In genomic region chr2:113058116-113058515, GRCm38 (mm10) we compare ENCODE assay signal across 21 mouse cellular contexts.
DNase-seq lines count a peak whose midpoint lies in the region; ATAC-seq and TF ChIP-seq lines count a peak whose summit lies in the region.
"Had no signal": no experiment of that assay in that cellular context is flagged by ENCODE, and none has a peak within 500 bp of the region (broad histone marks: within the 10 kb centered on the region; RNA-seq: fewer than 3 reads in every experiment).

No protein-coding gene starts in this region.

- no peak for TF ChIP-seq CTCF in lung, postnatal 0 days (IDR thresholded peaks at IDR 0.05)

- H3K4me3 ChIP-seq in forebrain, embryonic 15.5 days = no peak overlapping the region
- no peak overlapping the region for H3K4me3 ChIP-seq in forebrain, embryonic 10.5 days
- H3K4me3 ChIP-seq in lung, postnatal 0 days (ENCODE audit: low read depth, low read length) = no peak overlapping the region
- no peak overlapping the region for H3K4me3 ChIP-seq in myocyte
- H3K4me3 ChIP-seq: heart, embryonic 12.5 days; hindbrain, embryonic 15.5 days had no signal

- H3K27me3 ChIP-seq in forebrain, embryonic 15.5 days = no peaks in the 10 kb centered on the region
- no peaks in the 10 kb centered on the region for H3K27me3 ChIP-seq in forebrain, embryonic 10.5 days (ENCODE audit: poor library complexity, severe bottlenecking)
- H3K27me3 ChIP-seq in lung, postnatal 0 days (replicated peaks; ENCODE audit: insufficient read depth, low read length) = no peaks in the 10 kb centered on the region
- H3K27me3 ChIP-seq in myocyte (ENCODE audit: control insufficient read depth, insufficient read depth, insufficient read length) = no peaks in the 10 kb centered on the region
- H3K27me3 ChIP-seq: heart, embryonic 12.5 days; hindbrain, embryonic 15.5 days had no signal

- H3K79me2 ChIP-seq in myocyte (ENCODE audit: control insufficient read depth, insufficient read depth) = no peaks in the 10 kb centered on the region

- TF ChIP-seq EP300 in lung, postnatal 0 days (IDR thresholded peaks at IDR 0.05) = 0 out of 2 replicates have a peak, but pooled peaks have one; percentile 12

- ATAC-seq in forebrain, embryonic 15.5 days (replicated peaks) = peak; percentile 52; the same call in 1 of the 2 replicates
- ATAC-seq in lung, postnatal 0 days = peak; percentile 48
- ATAC-seq: CD4-positive, CD25-positive, alpha-beta regulatory T cell, adult 4 months; intestine, embryonic 16.5 days had no signal

- no peak overlapping the region for H3ac ChIP-seq in myocyte (ENCODE audit: control insufficient read depth, insufficient read length)

- TF ChIP-seq POLR2A in myocyte (IDR thresholded peaks at IDR 0.05; ENCODE audit: insufficient read length, low read depth) = no peak

- H3K4me2 ChIP-seq in forebrain, embryonic 15.5 days (replicated peaks) = no peak overlapping the region
- H3K4me2 ChIP-seq in lung, postnatal 0 days (replicated peaks; ENCODE audit: low read depth, low read length) = no peak overlapping the region
- peak overlapping the region; percentile 61 for H3K4me2 ChIP-seq in myocyte (ENCODE audit: low read depth)
- H3K4me2 ChIP-seq: heart, embryonic 12.5 days; hindbrain, embryonic 15.5 days had no signal

- WGBS in forebrain, embryonic 15.5 days = 60% methylated on average over 3 of the region's 3 CpGs
- WGBS in forebrain, embryonic 10.5 days = 75% methylated on average over 3 of the region's 3 CpGs
- WGBS in lung, postnatal 0 days = 48% methylated on average over 3 of the region's 3 CpGs

- DNase-seq in forebrain, embryonic 10.5 days (ENCODE audit: extremely low spot score, low spot score) = no peak
- peak; percentile 63 for DNase-seq in lung, postnatal 0 days (ENCODE audit: low spot score)
- no peak for DNase-seq in lung, postnatal 10 days
- peak; percentile 18 for DNase-seq in brain, embryonic 18.5 days (ENCODE audit: low read depth, low spot score)
- DNase-seq in gastrocnemius, postnatal 10 days = no peak
- DNase-seq in layer of hippocampus, adult 8-10 months (ENCODE audit: low spot score in 2 of 2) = no peak
- DNase-seq: adrenal gland, adult 8-10 months; adrenal gland, postnatal 36 days; B cell, adult 2 months; cerebellum, adult 18-20 months; cerebellum, adult 9-11 months; cerebellum, postnatal 36 days; gastrocnemius, postnatal 14 days; heart, postnatal 36 days had no signal

- no peak overlapping the region for H3K9ac ChIP-seq in forebrain, embryonic 15.5 days (replicated peaks)
- H3K9ac ChIP-seq in lung, postnatal 0 days (replicated peaks; ENCODE audit: low read depth) = no peak overlapping the region
- H3K9ac ChIP-seq: heart, embryonic 12.5 days; hindbrain, embryonic 15.5 days had no signal

- 0 out of 2 replicates have a peak overlapping the region, but pooled peaks have one; percentile 37 for H3K27ac ChIP-seq in forebrain, embryonic 15.5 days (replicated peaks)
- H3K27ac ChIP-seq in forebrain, embryonic 10.5 days = no peak overlapping the region
- no peak overlapping the region for H3K27ac ChIP-seq in lung, postnatal 0 days (ENCODE audit: low read length)
- H3K27ac ChIP-seq: hindbrain, embryonic 15.5 days had no signal

- H3K36me3 ChIP-seq in forebrain, embryonic 15.5 days = no peaks in the 10 kb centered on the region
- H3K36me3 ChIP-seq in forebrain, embryonic 10.5 days (replicated peaks) = no peaks in the 10 kb centered on the region
- no peaks in the 10 kb centered on the region for H3K36me3 ChIP-seq in lung, postnatal 0 days (ENCODE audit: insufficient read depth, low read length)
- H3K36me3 ChIP-seq in myocyte (ENCODE audit: control insufficient read depth, insufficient read depth) = no peaks in the 10 kb centered on the region
- H3K36me3 ChIP-seq: G1E; heart, embryonic 12.5 days; hindbrain, embryonic 15.5 days had no signal

- no peaks in the 10 kb centered on the region for H3K9me3 ChIP-seq in forebrain, embryonic 15.5 days
- no peaks in the 10 kb centered on the region for H3K9me3 ChIP-seq in forebrain, embryonic 10.5 days
- H3K9me3 ChIP-seq in lung, postnatal 0 days (ENCODE audit: low read length) = no peaks in the 10 kb centered on the region
- H3K9me3 ChIP-seq: heart, embryonic 12.5 days; hindbrain, embryonic 15.5 days had no signal

- H3K4me1 ChIP-seq in forebrain, embryonic 15.5 days = peaks cover 4% of the 10 kb centered on the region; the same call in 1 of the 2 replicates
- H3K4me1 ChIP-seq in forebrain, embryonic 10.5 days = 0 out of 2 replicates have a peak, but pooled peaks cover 3% of the 10 kb centered on the region
- H3K4me1 ChIP-seq in lung, postnatal 0 days (ENCODE audit: insufficient read depth, low read depth, low read length) = peaks cover 4% of the 10 kb centered on the region; the same call in 1 of the 2 replicates
- H3K4me1 ChIP-seq: heart, embryonic 12.5 days; hindbrain, embryonic 15.5 days had no signal

TF ChIP-seq in myocyte, 11 proteins besides CTCF, POLR2A, EP300 and RAD21:
- no peak for TF ChIP-seq CEBPB (IDR thresholded peaks at IDR 0.05; ENCODE audit: insufficient read depth, poor library complexity, severe bottlenecking)
- TF ChIP-seq MYOD1 (IDR thresholded peaks at IDR 0.05; ENCODE audit: control insufficient read depth in 1 of 3, insufficient read length in 2 of 3, low read depth in 2 of 3) = no peak
- TF ChIP-seq E2F4 (IDR thresholded peaks at IDR 0.05; ENCODE audit: insufficient read depth) = no peak
- TF ChIP-seq REST (IDR thresholded peaks at IDR 0.05; ENCODE audit: insufficient read depth, insufficient read length) = no peak
- TF ChIP-seq TCF3 (IDR thresholded peaks at IDR 0.05; ENCODE audit: insufficient read length, low read depth) = no peak
- no peak for TF ChIP-seq POLR2AphosphoS2 (IDR thresholded peaks at IDR 0.05; ENCODE audit: insufficient read length, low read depth)
- TF ChIP-seq TCF12 (IDR thresholded peaks at IDR 0.05; ENCODE audit: insufficient read depth, poor library complexity, severe bottlenecking) = no peak
- no peak for TF ChIP-seq MYOG (IDR thresholded peaks at IDR 0.05; ENCODE audit: control insufficient read depth in 1 of 3, insufficient read depth in 1 of 3, insufficient read length in 2 of 3, low read depth in 2 of 3)
- no peak for TF ChIP-seq USF1 (IDR thresholded peaks at IDR 0.05; ENCODE audit: low read depth)
- no peak for TF ChIP-seq MAX (IDR thresholded peaks at IDR 0.05; ENCODE audit: low read depth)
- TF ChIP-seq SRF (IDR thresholded peaks at IDR 0.05; ENCODE audit: control insufficient read depth, insufficient read length, low read depth) = no peak
TF ChIP-seq in myocyte: peak in this region for 0.

Comparison
In these comparisons a context has a peak if more than half of its experiments do, and no peak if none do; other contexts are left out.
1. DNase-seq: peak in lung, postnatal 0 days (single experiment) and brain, embryonic 18.5 days (single experiment); none in forebrain, embryonic 10.5 days (single experiment), lung, postnatal 10 days (single experiment), gastrocnemius, postnatal 10 days (single experiment) and layer of hippocampus, adult 8-10 months (0 of 2).